Mouse (Mus musculus) cerebellum, postnatal 4 days (tissue): ENCODE results near the gene Ssu72.
"Not testable (repeated sequence)": the region's sequence is repeated elsewhere in the genome, so short reads cannot be mapped to it uniquely, and the experiment has no call there.

Experiments used
- DNase-seq, 2 experiments: peaks; one replicate each; pipeline ENCODE4 v3.0.0; 2022; ENCODE audit warnings: low spot score in 2 of 2, mixed read lengths in 1 of 2

The Ssu72 gene

GRCm38 (mm10) chr4:155704721-155705591 is at the start of gene Ssu72:
Ssu72 (plus strand) TSS chr4:155704800.
- peak; percentile 84 to 93 for DNase-seq

- no peak for DNase-seq
Observed at GRCm38 (mm10) chr4:155656214-155656751, 48.3 kb upstream of the Ssu72 start.

- DNase-seq, result no peak
Observed at GRCm38 (mm10) chr4:155658961-155659360, 45.6 kb upstream of the Ssu72 start.

DNA sequence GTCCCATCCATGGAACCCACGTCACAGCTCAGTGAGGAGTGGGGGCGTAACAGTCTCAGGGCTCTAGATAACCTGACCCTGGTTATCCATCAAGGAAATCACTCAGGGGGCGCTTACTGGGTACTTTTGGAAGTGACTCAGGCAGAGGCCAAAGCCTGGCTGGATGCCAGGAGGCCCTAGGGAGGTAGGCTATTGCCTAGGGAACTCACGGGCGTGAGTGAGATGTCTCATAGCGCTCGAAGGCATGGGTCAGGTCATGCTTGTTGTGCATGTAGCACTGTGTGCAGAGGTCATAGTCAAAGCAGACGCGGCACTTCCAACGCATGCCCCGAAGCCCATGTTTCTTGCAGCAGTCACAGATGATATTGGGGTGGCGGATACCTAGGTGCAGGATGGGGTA is 44.0 kb upstream of the Ssu72 start:
- DNase-seq, result no peak

- DNase-seq, result no peak
Observed at GRCm38 (mm10) chr4:155666903-155667302, 37.7 kb upstream of the Ssu72 start.

- DNase-seq, result peak; percentile 95 to 96
Observed at GRCm38 (mm10) chr4:155668689-155669597, 35.7 kb upstream of the Ssu72 start, which contains the start of gene Mib2. Mib2 (minus strand) TSS chr4:155669198.

DNA sequence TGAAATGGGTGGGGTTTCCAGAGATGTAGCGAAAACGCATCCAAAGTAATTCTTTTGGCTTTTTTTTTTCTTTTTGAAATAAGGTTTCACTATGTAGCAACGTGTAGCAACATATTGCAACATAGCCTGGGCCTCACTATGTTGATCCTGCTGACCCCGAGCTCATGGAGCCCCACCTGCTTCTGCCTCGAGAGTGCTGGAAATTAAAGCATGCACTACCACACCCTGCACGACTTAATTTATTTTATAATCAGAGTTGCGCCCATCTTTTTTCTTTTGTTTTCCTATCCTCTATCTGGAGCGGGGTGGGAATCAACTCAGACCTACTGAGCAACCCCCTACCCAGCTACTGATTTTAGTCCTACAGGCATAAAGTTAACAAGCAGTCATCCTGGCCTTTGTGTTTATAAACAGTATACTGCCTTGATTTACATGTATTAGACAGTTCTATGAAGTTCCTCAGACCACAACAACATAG is 35.0 kb upstream of the Ssu72 start:
- DNase-seq, result no peak

DNA sequence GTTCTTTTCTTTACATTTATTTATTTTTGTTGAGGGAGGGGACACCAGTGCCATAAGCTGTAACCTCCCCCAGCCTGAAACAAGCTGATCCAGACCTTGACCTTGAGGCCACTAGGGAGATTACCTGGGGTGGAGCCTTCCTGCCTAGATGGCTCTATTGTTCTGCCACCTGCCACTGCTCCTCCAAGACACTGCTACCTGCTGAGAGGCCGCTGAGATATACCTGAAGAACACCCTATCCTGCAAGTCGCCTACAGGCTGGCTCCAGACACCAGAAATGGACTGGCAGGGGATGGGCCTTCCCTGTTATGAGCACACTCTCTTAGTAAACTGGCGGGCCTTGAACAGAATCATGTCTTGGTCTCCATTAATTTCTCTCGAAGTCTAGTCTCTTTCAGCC is 34.4 kb upstream of the Ssu72 start:
- DNase-seq, result not testable (repeated sequence)

GRCm38 (mm10) chr4:155672082-155672481 is 32.5 kb upstream of the Ssu72 start:
- no peak for DNase-seq

- no peak for DNase-seq
Observed at GRCm38 (mm10) chr4:155675991-155676390, 28.6 kb upstream of the Ssu72 start.

GRCm38 (mm10) chr4:155683670-155684277 is 20.8 kb upstream of the Ssu72 start:
- not testable (repeated sequence) for DNase-seq

GRCm38 (mm10) chr4:155687764-155688163 is 16.8 kb upstream of the Ssu72 start:
- not testable (repeated sequence) for DNase-seq

GRCm38 (mm10) chr4:155690571-155691375 is 13.8 kb upstream of the Ssu72 start:
- peak in 1 of 2 experiments; percentile 63 for DNase-seq

DNA sequence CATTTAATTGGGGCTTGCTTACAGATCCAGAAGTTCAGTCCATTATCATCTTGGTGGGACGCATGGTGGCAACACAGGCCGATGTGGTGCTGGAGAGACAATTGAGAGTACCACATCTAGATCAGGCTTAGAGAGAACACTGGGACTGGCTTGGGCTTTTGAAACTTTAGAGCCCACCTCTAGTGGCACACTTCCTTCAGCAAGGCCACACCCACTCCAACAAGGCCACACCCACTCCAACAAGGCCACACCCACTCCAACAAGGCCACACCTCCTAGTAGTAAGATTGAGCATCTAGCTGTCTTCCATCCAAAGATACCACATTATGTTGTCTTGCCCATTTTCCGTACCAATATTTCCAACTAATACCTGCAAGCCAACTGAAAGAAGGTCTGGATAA is 12.2 kb upstream of the Ssu72 start:
- DNase-seq, result no peak

GRCm38 (mm10) chr4:155694111-155694481 is 10.5 kb upstream of the Ssu72 start, which contains the start of gene Fndc10:
Fndc10 (plus strand) TSS chr4:155694342.
- peak in 1 of 2 experiments; percentile 52 for DNase-seq

DNA sequence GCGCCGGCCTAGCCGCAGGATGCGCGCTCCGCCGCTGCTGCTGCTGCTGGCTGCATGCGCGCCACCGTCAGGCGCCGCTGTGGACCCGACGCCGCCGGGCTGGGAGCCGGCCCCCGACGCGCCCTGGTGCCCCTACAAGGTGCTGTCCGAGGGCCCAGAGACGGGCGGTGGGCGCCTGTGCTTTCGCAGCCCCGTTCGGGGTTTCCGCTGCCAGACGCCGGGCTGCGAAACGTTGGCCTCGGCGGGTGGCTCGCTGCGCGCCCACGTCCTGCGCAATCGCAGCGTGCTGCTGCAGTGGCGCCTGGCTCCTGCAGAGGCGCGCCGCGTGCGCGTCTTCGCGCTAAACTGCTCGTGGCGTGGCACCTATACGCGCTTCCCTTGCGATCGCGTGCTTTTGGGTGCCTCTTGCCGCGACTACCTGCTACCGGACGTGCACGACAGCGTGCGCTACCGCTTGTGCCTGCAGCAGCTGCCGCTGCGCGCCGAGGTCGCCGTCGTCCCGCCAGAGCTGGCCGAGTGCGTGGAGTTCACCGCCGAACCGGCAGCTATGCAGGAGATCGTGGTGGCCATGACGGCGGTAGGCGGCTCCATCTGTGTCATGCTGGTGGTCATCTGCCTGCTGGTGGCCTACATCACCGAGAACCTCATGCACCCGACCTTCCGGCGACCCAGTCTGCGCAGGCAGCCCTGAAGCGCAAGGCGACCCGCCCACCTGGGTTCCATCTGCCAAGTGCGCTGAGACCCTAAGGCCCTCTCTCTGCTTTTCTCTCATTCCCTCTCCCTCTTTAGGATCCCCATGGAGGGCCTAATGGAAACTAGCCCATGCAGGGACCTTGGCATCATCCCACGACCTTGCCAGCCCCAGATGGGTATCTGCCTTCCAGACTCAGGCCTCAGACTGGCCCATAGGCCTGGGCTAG is 9.9 kb upstream of the Ssu72 start:
- peak; percentile 41 to 74 for DNase-seq

DNA sequence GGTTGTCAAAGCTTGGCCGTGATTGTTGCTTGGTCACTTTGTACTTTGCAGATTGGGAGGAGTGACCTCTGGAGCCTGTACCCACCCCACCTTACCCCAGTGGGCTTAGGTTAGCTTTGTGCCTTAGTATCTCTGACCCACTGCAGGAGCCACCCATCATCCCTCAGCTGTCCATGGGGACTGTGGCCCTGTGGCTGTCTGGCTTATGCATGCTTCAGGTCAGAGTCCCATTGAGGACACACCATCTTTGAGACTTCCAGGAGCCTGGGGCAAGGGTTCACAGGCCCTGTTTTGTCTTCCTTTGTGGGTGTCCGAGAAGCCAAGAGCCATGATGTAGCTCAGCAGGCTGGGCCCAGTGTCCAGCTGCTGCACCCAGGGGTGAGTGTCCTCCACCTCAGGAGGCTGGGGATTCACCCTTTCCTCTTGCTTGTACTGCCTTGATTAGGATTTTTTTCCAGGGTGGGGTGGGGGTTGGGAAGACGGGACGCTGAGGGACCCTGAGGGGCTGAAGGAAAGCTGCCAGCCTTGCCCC is 9.0 kb upstream of the Ssu72 start:
- DNase-seq, result no peak

DNA sequence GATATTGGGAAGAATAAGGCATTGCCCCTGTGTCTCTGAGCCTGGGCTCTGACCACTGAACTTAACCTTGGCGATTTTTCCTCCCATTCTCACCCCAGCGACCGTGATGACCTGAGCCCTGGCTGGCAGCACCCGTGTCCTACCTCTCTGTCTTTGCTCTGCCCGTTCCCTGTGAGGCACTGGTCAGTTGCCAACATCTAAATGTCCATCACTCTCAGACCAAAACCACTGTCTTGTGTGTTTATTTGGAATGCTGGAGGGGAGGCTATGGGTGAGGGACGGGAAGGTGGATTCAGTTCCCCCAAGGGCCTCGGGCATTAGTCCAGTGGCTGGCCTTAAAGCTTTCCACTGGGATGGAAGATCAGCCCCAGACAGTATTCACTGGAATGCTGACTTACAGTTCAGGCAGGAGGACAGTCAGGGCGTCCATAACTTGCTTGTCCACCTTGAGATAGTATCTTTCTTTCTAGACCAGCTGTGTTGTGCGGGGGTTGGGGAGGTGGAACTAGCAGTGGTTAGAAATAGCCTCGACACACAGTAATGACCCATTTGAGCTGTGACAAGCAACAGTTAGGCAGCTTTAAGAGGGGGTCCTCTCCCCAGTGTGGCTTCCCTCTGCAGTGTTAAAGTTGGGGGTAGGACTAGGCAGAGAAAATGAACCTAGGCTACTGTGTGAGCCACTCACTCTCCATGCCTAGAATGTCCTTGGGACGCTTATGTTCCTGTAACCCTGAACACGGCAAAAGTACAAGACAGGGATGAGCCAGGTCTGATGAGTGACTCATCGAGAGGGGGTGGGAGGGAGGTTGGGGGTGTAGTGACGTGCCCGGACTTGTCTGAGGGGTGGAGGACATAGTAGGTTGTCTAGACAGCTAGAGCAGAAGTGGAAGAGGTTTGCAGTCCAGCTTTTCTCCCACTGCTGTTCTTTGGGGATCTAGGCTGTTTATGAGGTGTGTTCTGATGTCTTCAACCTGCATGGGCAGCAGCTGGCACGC is 8.0 kb upstream of the Ssu72 start:
- DNase-seq, result peak in 1 of 2 experiments; percentile 6
